Mouse (Mus musculus) forebrain, postnatal 0 days (tissue): ENCODE measurements around the gene Cacna2d2. TPM values are rescaled to one million over a fixed set of nuclear protein-coding genes. Genes with fewer than 3 reads are reported as not detected.
A peak's percentile ranks its signal among the peaks of the same experiment; 100 is the strongest.
"Not testable (repeated sequence)": the region's sequence is repeated elsewhere in the genome, so short reads cannot be mapped to it uniquely, and the experiment has no call there.

ENCODE experiments used
- ATAC-seq: fragments of 200-750 bp; cut with Nextera tagmentation; 2 replicates; pipeline ENCODE4 v1.8.0; 2017; ENCODE audit warnings: mild to moderate bottlenecking, moderate library complexity
- DNase-seq: peaks from one replicate; pipeline ENCODE4 v3.0.0-alpha.2; 2015
- H3K27ac ChIP-seq: fragments of 300-500 bp; sonication (generic); 2 replicates; pipeline ENCODE4 v1.5.1; 2014; ENCODE audit warnings: low read depth, mild to moderate bottlenecking, antibody characterized with exemption, low read length, moderate library complexity, mixed read lengths
- H3K27me3 ChIP-seq: fragments of 300-500 bp; sonication (generic); 2 replicates; pipeline ENCODE4 v1.6.1; 2014; ENCODE audit warnings: mild to moderate bottlenecking, low read length, mixed read lengths; ENCODE audit not compliant: insufficient read depth
- H3K36me3 ChIP-seq: fragments of 300-500 bp; sonication (generic); 2 replicates; pipeline ENCODE4 v1.6.1; 2014; ENCODE audit warnings: mild to moderate bottlenecking, moderate library complexity; ENCODE audit not compliant: insufficient read depth
- H3K4me1 ChIP-seq: fragments of 300-500 bp; sonication (generic); 2 replicates; pipeline ENCODE4 v1.6.1; 2014; ENCODE audit warnings: antibody characterized with exemption; ENCODE audit not compliant: insufficient read depth
- H3K4me2 ChIP-seq: fragments of 300-500 bp; sonication (generic); 2 replicates; pipeline ENCODE4 v1.6.1; 2014; ENCODE audit warnings: low read depth, mild to moderate bottlenecking, moderate library complexity
- H3K4me3 ChIP-seq: fragments of 300-500 bp; sonication (generic); 2 replicates; pipeline ENCODE4 v1.5.1; 2014; ENCODE audit warnings: low read depth, low read length, mixed read lengths
- H3K9ac ChIP-seq: fragments of 300-500 bp; sonication (generic); 2 replicates; pipeline ENCODE4 v1.6.1; 2014; ENCODE audit warnings: mild to moderate bottlenecking
- H3K9me3 ChIP-seq: fragments of 300-500 bp; sonication (generic); 2 replicates; pipeline ENCODE4 v1.6.1; 2016; ENCODE audit warnings: low read length
- CTCF ChIP-seq: sonication (generic); IDR thresholded peaks from 2 replicates; pipeline ENCODE4 v1.5.1; 2016; ENCODE audit warnings: antibody characterized with exemption, control low read depth, low read depth
- WGBS: fragments of 180-500 bp; shearing (Covaris S2); extraction: QIAGEN DNeasy Blood & Tissue Kit; methylation state at CpG from one replicate; pipeline ENCODE4 v1.1.7; 2014; 5-methylcytosine and 5-hydroxymethylcytosine counted together
- polyA plus RNA-seq: library from polyadenylated mRNA; unstranded; fragments of >200 nt; fragmentation: Nextera tagmentation; extraction: Ambion mirVana; gene quantifications from 2 replicates; pipeline ENCODE4 v1.2.1, GENCODE M21; 2015
- total RNA-seq: library from RNA; depleted of rRNA; stranded (reverse); fragments of >200 nt; gene quantifications from 2 replicates; pipeline ENCODE4 v1.2.3, GENCODE M21; 2014

The Cacna2d2 gene
- total and polyA plus RNA-seq, 2 experiments from 2014 or later = 5.0 to 49.5 TPM

DNA sequence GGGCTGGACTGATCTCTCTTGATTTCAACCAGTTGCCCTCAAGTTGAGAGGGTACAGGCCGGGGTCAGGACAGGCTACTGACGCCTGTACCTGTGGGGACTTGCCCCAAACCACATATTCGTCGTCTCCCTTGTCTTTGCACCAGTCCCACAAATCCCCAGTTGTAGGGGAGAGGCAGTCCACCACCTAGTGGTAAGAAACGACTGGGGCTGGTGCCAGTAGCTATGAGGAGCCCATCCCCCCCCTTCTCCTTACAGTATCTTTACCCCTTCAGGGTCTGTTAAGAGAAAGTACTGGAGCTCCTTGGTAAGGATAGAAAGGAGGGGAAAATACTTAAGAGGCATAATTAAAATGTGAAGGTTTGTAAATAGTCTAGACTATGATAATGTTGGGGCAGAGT, 166.1 kb downstream of the Cacna2d2 start:
- WGBS = 50% methylated on average over 5 of the region's 5 CpGs
- H3K4me2 ChIP-seq, DNase-seq, H3K9me3 ChIP-seq, H3K27ac ChIP-seq, H3K27me3 ChIP-seq, H3K4me3 ChIP-seq, ATAC-seq, H3K9ac ChIP-seq: not testable (repeated sequence)
- TF ChIP-seq CTCF = peak; percentile 25; the same call in 1 of the 2 replicates
- peaks cover 29% of the 10 kb centered on the region for H3K36me3 ChIP-seq
- H3K4me1 ChIP-seq = peaks cover 31% of the 10 kb centered on the region

DNA sequence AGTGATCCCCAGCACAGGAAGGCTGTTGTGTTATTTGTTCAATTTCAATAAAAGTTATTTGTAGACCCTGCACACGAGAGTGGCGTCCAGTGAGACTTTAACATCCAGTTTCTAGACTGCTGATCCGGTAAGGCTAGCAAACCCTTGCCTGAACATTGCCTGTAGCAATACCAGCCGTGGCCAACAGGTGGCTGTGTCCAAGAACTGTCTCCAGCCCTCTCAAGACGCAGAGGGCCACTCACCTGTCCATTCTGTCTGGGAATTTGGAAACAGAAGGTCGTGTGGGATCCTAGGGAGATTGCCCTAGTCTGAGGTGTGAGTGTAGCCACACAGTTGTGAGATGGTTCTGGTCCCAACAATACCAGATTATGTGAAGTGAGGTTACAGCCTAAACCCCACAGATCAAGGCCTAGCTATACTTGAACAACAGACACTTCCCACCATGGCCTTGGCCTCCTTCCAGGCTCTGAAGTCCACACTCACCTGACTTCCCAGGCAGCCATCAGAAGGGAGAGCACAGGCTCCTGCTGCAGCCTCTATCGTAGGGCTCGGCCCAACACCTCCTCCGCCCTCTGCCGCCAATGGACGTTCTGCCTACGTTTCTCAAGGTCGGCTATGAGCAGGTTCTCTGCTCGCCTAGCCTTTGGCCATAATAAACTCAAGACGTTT, 166.8 kb downstream of the Cacna2d2 start:
- Histone ChIP-seq H3K4me2 (no peak overlapping the region), H3K9ac (no peak overlapping the region), H3K36me3 (peaks cover 25% of the 10 kb centered on the region), H3K27ac (no peak overlapping the region; the same call in 1 of the 2 replicates), H3K4me3 (no peak overlapping the region), H3K27me3 (no peaks in the 10 kb centered on the region), H3K9me3 (no peaks in the 10 kb centered on the region), H3K4me1 (peaks cover 35% of the 10 kb centered on the region)
- DNase-seq (peak; percentile 72), ATAC-seq (no peak)
- peak; percentile 87 for TF ChIP-seq CTCF
- 58% methylated on average over 15 of the region's 15 CpGs for WGBS

DNA sequence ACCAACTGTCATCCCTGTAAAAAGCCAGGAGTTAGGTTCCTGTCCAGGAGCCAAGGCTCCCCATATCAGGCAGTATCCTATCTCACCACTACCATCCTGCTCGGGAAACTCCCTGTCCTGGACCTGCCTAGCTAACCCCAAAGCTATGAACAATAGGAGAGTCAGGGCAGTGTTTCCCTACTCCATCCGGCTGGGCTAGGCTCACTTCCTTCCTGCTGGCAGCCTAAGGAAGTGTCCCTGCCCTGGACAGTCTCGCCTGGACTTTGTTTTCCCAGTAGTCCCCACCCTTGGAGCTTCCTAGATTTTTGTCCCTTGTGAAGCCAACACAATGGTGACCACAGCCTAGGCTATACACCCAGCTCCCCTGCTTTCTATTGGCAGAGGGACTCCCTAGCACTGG, 167.4 kb downstream of the Cacna2d2 start:
- no peak overlapping the region for H3K9ac ChIP-seq
- no peak overlapping the region for H3K27ac ChIP-seq
- DNase-seq = no peak
- H3K9me3 ChIP-seq = no peaks in the 10 kb centered on the region
- no peak overlapping the region for H3K4me2 ChIP-seq
- H3K36me3 ChIP-seq = peaks cover 25% of the 10 kb centered on the region
- 77% methylated on average over 3 of the region's 3 CpGs for WGBS
- H3K4me1 ChIP-seq = peaks cover 35% of the 10 kb centered on the region
- no peaks in the 10 kb centered on the region for H3K27me3 ChIP-seq
- TF ChIP-seq CTCF = no peak
- ATAC-seq = no peak
- H3K4me3 ChIP-seq = no peak overlapping the region

DNA sequence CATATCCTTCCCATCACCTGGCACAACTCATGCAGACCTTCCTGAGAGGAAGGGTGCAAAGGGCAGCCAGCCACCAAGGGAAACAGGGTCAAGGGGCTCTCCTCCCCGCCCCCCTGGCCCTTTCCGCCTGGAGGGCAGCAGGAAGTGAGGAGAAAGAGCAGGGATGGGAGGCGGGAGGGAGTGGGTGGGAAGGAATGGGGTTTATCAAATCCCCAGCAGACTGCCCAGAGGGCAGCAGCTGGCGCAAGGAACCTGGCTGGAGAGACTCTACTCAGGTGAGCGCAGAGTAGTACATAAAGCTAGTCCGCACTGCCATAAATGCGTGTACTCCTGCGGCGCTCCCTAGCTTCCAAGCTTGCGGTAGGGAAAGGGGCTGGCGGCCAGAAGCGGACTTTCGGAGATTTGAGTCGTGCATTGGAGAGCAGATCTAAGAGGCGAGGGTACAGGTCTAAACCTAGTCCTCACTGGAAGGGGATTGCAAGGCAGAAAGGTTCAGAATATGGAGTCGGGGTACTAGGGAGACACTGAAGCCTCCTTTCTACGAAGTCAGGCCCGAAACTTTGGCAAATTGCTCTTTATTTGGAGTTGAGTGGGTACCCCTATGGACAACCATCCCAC, 168.4 kb downstream of the Cacna2d2 start, which contains the start of gene Hyal2:
TSS of gene Hyal2 (plus strand) at position 244 of the 618 bp plus-strand sequence.
- ATAC-seq (no peak), DNase-seq (no peak)
- TF ChIP-seq CTCF = no peak
- Histone ChIP-seq H3K27ac (peak within 1 kb of the TSS; percentile 89), H3K36me3 (peaks cover 31% of the 10 kb centered on the region), H3K4me2 (peak within 1 kb of the TSS; percentile 76), H3K9ac (peak within 1 kb of the TSS; percentile 69), H3K4me1 (peaks cover 33% of the 10 kb centered on the region), H3K9me3 (no peaks in the 10 kb centered on the region), H3K27me3 (no peaks in the 10 kb centered on the region), H3K4me3 (peak within 1 kb of the TSS; percentile 63)
- 9% methylated on average over 18 of the region's 18 CpGs for WGBS

DNA sequence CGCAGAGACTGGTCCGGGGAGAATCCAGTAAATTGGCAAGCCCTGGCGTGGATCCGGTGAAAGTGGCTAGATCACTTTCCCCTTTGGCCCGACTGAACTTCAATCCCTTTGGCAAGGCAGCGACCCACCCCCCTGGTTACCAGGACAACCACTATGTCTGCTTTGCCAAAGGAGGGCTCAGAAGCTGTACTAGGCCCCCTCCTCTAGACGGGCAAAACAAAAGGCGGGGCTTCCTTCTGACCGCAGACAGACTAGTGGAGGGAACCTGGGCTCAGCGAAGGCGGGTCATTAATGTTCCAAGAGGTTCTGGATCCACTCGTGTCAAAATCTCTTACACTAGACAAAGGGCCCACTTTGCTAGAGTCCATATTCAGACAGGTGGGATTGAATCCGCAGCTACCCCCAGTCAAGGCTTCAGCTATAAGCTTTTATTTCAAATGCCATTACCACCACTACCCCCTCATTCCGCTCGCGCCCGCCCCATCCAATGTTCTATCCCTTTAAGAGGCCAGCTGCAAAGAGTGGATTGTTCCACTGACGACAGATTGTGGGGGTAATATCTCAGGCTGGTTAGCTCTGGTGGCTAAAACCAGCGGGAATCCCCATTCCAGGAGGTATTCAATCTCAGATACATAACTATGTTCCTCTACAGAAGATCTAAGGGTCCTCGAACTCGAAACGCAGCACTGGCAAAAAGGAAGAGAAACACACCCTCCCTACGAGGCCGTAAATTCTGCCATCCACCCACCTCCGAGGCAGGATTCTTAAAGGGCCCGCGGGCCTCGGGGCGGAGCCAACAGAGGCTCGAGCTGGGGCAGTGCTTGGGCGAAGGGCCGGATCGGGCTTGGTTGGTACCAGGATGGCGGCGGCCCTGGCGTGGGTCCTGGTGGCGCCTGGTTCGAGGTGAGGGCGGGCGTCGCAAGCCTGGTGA, 169.2 kb downstream of the Cacna2d2 start:
- DNase-seq (peak; percentile 94), ATAC-seq (peak; percentile 93)
- TF ChIP-seq CTCF = no peak; the same call in 1 of the 2 replicates
- Histone ChIP-seq H3K9me3 (no peaks in the 10 kb centered on the region), H3K36me3 (peaks cover 38% of the 10 kb centered on the region), H3K27ac (peak overlapping the region; percentile 89), H3K4me2 (peak overlapping the region; percentile 76), H3K9ac (peak overlapping the region; percentile 69), H3K4me3 (peak overlapping the region; percentile 63), H3K4me1 (peaks cover 32% of the 10 kb centered on the region), H3K27me3 (no peaks in the 10 kb centered on the region)
- WGBS = under 1% methylated on average over 41 of the region's 41 CpGs

DNA sequence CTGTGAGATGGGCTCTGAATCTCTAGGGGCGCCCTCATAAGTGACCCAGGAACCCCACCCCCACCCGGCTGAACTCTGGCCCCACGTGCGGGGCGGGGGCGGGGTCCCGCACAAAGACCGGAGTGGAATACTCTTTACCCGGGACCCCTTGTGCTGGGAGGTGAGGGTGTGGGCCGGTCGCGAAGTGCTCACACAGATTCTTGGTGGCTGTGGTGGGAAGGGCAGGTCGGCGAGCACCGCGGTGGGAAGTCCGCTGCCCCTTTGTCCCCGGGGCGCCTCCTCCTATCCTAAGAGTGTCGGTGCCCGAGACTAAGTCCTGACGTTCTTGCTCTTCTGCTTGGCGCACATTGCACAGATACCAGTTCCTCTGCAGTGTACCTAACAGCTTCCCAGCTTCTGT, 169.9 kb downstream of the Cacna2d2 start:
- ATAC-seq (peak; percentile 17), DNase-seq (no peak)
- Histone ChIP-seq H3K9ac (peak overlapping the region; percentile 69), H3K36me3 (peaks cover 41% of the 10 kb centered on the region), H3K4me2 (peak overlapping the region; percentile 76), H3K27me3 (no peaks in the 10 kb centered on the region), H3K27ac (peak overlapping the region; percentile 89), H3K9me3 (no peaks in the 10 kb centered on the region), H3K4me3 (peak overlapping the region; percentile 63), H3K4me1 (peaks cover 25% of the 10 kb centered on the region)
- TF ChIP-seq CTCF = 0 out of 2 replicates have a peak, but pooled peaks have one; percentile 23
- 0% methylated on average over 21 of the region's 23 CpGs for WGBS
